Mouse (Mus musculus): Measurements from ENCODE around the gene Ube2v1.

The Ube2v1 gene

GRCm38 (mm10) chr2:167659847-167660610 is 28.1 kb upstream of the Ube2v1 start:
- no peak for TF ChIP-seq GATA4 (IDR thresholded peaks at IDR 0.05; ENCODE audit: insufficient replicate concordance, low read length)

DNA sequence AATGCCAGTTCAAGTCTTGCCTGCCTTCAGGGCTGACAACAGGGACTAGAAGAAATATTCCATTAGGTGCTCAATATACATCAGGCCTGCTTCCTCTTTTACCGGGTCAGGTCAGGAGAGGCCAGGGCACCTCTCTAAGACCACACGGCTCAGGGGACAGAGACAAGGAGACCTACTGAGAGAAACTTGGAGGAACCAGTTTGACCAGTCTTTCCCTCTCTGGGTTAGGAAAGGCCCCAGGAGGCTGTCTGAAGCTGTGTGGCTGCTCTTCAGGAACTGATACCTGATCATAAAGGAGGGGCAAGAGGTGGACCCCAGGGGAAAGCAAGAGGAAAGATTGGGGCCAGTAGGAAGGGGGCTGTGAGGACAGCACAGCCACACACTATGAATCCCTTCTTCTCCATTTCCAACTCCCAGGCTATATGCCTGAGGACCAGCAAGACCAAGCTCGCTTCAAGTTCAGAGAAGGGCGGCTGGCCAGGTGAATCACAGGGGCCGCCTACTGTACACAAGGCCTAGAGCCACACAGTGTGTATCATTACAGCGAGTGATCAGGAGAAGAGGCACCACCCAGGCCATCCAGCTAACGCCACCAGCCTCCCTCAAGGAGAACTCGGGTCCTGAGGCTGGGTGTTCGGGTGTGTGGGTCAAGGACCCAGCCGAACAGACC is 27.4 kb upstream of the Ube2v1 start:
- no peak for TF ChIP-seq GATA4 (IDR thresholded peaks at IDR 0.05; ENCODE audit: insufficient replicate concordance, low read length)

DNA sequence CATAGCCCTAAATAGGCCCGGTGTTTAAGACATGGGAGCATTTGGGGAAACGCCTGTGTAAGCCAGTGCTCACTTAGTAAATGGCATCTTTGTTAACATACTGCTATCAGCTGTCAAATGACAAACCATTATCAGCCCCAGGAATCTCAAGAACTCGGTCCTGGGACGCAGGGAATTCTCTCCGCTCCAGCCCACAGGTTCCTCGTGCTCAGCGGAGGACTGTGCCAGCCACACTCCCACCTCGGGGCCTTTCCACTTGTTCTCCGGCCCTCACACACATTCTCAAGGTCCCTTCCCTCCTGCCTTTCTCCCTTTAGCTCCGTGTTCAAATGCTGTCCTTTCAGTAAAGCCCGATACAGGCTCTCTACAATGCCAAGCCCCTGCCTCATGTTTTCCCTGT is 26.8 kb upstream of the Ube2v1 start:
- no peak for TF ChIP-seq GATA4 (IDR thresholded peaks at IDR 0.05; ENCODE audit: insufficient replicate concordance, low read length)

DNA sequence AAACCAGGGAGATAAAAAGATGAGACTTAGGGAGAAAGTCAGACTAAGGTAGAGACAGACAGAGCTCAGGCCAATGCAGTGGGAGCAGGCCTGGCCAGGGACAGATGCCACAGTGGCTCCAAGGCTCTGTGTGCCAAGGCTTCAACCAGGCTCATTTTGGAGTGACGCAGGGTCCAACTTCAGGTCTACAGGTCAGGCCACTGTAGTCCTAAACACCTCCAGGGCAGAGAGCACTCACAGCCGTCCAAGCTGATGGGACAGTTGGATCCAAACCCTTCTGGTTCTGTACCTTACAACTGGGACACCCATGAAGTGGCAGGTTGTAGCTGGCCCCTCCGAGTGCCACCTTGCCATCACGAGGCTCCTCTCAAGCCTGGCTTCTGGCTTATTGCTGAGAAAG is 26.1 kb upstream of the Ube2v1 start:
- TF ChIP-seq GATA4 (IDR thresholded peaks at IDR 0.05; ENCODE audit: insufficient replicate concordance, low read length), result no peak

DNA sequence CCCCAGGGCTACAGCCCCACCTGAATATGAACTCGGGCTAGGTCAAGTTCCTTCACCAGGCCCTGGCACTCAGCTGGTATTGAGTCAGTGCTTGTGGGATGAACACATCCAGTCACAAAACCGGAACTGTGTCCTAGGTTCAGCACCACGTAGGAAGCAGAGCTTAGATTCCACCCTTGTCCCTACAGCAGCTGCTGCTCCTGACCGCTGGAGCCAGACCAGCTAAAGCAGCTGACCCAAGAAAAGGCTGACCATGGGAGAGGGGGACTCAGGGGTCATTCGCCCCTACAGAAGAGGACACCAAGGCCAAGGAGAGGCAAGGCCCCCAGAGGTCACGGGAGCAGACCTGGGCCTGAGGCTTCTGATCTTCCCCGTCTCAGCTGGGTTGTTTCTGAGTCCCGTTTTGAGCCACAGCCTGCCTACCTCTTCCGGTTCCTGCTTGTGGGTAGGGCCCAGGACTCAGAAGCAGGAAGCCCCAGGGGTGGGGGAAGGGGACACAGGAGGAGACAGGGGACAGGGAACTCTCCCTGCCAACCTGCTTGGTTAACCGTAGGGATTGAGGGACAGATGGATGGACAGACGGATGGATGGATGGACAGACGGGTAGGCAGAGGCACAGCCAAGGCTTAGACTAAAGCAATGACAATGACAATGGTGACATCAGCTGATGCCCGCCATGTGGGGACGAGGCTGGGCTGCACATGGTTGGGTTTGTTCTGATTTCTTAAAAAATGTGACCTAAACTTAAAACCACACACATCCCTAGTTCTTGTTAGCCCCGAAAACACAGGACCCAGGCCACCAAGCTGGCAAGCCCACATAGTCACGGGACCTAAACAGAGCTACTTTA is 25.0 kb upstream of the Ube2v1 start:
- TF ChIP-seq GATA4 (IDR thresholded peaks at IDR 0.05; ENCODE audit: insufficient replicate concordance, low read length), result no peak

GRCm38 (mm10) chr2:167654911-167655600 is 23.2 kb upstream of the Ube2v1 start:
- TF ChIP-seq GATA4 (IDR thresholded peaks at IDR 0.05; ENCODE audit: insufficient replicate concordance, low read length), result no peak

GRCm38 (mm10) chr2:167652694-167653093 is 20.8 kb upstream of the Ube2v1 start:
- TF ChIP-seq GATA4 (IDR thresholded peaks at IDR 0.05; ENCODE audit: insufficient replicate concordance, low read length), result peak; percentile 35; the same call in 1 of the 2 replicates

- no peak for TF ChIP-seq GATA4 (IDR thresholded peaks at IDR 0.05; ENCODE audit: insufficient replicate concordance, low read length)
Observed at GRCm38 (mm10) chr2:167651622-167652021, 19.7 kb upstream of the Ube2v1 start.

GRCm38 (mm10) chr2:167649290-167650032 is 17.6 kb upstream of the Ube2v1 start:
- no peak for TF ChIP-seq GATA4 (IDR thresholded peaks at IDR 0.05; ENCODE audit: insufficient replicate concordance, low read length)

GRCm38 (mm10) chr2:167646411-167646810 is 14.5 kb upstream of the Ube2v1 start:
- no peak for TF ChIP-seq GATA4 (IDR thresholded peaks at IDR 0.05; ENCODE audit: insufficient replicate concordance, low read length)

DNA sequence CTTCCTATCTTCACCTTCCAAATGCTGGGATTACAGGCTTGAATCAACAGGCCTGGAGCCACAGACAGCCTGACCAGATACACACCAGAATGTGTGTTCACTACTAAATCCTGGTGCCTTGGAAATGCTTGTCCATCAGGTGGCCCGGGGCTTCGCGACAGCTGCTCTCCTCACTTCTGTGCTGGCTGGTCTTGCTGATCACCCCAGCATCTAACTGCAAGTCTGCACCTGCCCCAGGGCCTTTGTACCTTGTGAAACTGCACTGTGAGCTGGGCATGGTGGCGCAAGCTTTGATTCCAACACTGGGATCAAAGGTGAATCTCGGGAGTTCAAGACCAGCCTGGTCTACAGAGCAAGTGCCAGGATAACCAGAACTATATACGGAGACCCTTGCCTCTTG is 10.3 kb upstream of the Ube2v1 start:
- no peak for TF ChIP-seq GATA4 (IDR thresholded peaks at IDR 0.05; ENCODE audit: insufficient replicate concordance, low read length)

- no peak for TF ChIP-seq GATA4 (IDR thresholded peaks at IDR 0.05; ENCODE audit: insufficient replicate concordance, low read length)
Observed at GRCm38 (mm10) chr2:167641337-167641736, 9.4 kb upstream of the Ube2v1 start.

- no peak for TF ChIP-seq GATA4 (IDR thresholded peaks at IDR 0.05; ENCODE audit: insufficient replicate concordance, low read length)
Observed at GRCm38 (mm10) chr2:167640279-167640678, 8.4 kb upstream of the Ube2v1 start.

DNA sequence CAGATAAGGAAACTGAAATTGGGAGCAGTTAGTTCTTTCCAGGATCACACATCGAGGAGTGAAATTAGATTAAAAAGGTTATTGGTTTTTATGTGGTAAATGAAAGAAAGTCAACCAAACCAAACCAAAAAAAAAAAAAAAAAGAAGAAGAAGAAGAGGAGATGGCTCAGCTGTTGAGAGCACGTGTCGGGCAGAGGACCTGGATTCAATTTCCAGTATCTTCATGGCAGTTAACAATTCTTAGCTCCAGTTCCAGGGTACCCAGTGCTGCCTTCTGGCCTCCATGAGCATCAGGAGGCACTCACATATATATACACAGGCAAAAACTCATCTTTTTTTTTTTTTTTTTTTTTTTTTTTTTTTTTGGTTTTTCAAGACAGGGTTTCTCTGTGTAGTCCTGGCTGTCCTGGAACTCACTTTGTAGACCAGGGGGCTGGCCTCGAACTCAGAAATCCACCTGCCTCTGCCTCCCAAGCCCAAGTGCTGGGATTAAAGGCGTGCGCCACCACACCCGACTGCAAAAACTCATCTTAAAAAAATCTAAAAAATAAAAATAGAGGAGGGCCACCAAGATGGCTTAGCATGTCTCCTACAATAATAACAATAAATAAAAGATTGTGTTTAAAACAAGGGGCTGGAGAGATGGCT is 3.1 kb upstream of the Ube2v1 start:
- TF ChIP-seq GATA4 (IDR thresholded peaks at IDR 0.05; ENCODE audit: insufficient replicate concordance, low read length), result no peak
